Mouse (Mus musculus): ENCODE results near the gene Spryd4. TPM values are rescaled to one million over a fixed set of nuclear protein-coding genes. Genes with fewer than 3 reads are reported as not detected.
"Not testable (repeated sequence)": the region's sequence is repeated elsewhere in the genome, so short reads cannot be mapped to it uniquely, and the experiment has no call there.

Spryd4 gene
- total RNA-seq, 4 experiments from 2014 or later: 30.5 to 33.5 (median 32.4) TPM

DNA sequence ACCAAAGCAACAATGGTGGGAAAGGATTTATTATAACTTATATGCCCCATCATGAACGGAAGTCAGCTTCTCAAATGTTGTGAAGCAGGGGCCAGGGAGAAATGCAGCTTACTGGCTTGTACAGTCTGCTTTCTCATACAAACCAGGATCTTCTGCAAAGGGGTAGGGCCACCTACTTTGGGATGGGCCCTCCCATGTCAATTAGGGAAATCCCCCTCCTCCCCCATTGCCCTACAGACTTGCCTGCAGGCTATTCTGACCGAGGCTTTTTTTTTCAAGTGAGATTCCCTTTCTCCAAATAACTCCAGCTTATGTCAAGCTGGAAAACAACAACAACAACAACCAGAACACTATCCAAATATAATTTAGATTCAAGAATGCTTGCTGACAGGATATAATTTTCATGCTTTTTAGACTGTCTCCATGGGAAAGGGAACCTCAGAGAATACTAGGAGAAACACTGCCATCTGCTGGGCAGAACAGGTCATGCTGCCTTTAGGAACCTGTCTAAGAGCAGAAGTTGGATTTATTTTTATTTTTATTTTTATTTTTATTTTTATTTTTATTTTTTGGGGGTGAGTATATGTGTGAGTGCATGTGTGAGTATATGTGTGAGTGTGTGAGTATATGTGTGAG lies 23.2 kb downstream of the Spryd4 start:
- DNase-seq (ENCODE audit: low spot score in 2 of 2): peak; percentile 55 to 63

DNA sequence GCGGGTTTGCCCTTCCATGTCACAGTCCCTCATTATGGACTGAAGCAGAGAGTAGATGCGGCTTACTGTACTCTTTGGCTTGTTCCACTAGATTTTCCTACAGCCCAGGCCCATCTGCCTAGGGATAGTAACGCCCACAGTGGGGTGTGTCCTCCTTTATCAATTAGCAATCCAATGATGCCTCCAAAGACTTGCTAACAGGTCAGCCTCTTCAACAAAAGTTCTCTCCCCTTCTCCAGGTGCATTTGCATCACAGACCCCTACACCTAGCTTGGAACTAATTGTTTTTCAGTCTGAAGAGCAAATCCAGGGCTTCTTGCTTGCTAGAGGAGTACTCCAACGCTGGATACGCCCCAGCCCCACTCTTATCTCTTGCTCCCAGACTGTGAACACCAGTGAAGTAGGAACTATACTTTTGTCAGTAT lies 24.4 kb downstream of the Spryd4 start:
- DNase-seq (ENCODE audit: low spot score in 2 of 2): no peak

DNA sequence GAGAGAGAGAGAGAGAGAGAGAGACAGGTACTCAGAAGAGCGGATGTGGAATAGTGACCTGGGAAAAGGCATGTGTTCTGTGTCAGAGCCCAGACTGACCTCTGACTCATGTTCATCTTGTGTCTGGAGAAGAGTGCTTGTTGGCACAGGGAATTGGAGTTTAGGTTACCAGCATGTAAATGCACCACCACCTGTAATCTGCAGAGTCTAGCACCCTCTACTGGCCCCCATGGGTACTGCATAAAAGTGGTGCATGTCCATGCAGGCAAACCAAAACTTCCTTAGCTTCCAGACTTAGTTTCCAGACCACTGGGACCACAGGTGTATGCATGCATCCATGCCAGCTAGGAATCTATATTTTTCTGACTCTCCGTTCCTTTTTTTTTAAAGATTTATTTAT lies 25.6 kb downstream of the Spryd4 start:
- peak; percentile 74 to 77 for DNase-seq (ENCODE audit: low spot score in 2 of 2)

DNA sequence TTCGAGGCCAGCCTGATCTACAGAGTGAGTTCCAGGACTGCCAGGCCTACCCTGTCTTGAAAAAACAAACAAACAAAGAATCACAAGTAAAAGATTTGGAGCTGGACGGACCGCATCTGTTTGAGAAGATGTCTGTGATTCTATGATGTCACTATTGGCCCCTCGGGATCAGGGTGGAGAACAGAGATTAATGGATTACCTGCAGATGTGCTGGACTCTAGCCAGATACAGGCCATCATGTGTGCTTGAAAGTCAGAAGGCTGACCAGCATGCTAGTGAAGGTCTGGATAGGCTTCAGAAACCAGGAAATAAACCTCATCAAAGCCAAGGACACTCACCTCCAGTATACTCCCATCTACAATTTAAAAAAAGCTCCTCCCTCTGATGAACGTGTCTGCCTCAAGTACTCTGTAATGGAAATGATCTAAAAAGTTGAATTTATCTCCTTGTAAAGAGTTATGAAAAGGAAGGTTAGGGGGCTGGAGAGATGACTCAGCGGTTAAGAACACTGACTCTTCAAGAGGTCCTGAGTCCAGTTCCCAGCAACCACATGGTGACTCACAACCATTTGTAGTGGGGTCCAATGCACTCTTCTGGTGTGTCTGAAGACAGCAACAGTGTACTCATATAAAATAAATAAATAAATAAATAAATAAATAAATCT lies 26.2 kb downstream of the Spryd4 start:
- DNase-seq (ENCODE audit: low spot score in 2 of 2): no peak

DNA sequence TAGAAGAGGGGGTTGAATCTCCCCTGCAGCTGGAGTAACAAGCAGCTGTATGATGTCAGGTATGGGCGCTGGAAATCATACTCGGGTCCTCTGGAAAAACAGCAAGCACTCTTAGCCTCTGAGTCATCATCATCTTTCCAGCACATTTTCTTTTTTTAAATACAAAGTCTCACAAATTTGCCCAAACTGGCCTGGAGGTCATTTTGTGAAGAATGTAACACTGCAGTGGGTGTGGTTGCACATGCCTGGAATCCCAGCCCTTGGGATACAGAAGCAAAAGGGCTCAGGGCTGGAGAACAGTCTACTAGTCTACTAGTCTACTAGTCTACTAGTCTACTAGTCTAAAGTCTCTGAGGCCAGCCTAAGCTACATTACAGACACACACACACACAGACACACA lies 27.3 kb downstream of the Spryd4 start:
- no peak for DNase-seq (ENCODE audit: low spot score in 2 of 2)

DNA sequence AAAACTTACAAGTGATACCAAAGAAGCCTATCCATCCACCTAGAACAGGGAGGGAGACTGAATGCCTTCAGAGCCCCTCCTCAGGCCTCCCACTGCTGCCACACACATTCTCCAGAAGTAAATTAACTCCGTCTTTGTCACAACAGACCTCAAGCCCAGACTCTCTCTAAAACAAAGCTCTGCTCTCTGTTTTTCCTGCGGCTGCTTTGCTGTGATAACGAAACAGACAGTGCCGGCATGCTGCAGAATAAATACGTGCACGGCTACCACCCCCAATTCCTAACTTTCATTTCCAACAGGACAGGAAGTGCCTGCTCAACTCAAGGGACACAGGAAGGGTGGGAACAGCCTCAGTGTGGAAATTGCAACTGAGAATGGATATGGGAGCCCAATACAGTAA lies 31.6 kb downstream of the Spryd4 start, which contains the start of gene Rbms2:
Gene Rbms2 (minus strand): TSS at position 309 of the 400 bp plus-strand sequence.
- DNase-seq (ENCODE audit: low spot score in 2 of 2): peak in 1 of 2 experiments; percentile 11

DNA sequence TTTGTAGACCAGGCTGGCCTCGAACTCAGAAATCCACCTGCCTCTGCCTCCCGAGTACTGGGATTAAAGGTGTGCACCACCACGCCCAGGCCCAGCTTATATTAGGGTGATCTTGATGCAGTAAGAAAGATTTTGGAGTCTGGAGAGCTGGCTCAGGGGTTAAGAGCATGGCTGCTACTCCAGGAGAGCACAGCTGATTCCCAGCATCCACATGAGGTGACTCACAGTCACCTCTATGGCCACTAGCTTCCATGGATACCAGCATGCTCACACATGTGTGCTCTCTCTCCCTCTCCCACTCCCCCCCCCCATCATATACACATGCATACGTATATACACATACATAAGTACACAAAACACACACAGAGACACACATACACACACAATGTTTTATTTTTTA lies 34.3 kb downstream of the Spryd4 start:
- no peak for DNase-seq (ENCODE audit: low spot score in 2 of 2)

DNA sequence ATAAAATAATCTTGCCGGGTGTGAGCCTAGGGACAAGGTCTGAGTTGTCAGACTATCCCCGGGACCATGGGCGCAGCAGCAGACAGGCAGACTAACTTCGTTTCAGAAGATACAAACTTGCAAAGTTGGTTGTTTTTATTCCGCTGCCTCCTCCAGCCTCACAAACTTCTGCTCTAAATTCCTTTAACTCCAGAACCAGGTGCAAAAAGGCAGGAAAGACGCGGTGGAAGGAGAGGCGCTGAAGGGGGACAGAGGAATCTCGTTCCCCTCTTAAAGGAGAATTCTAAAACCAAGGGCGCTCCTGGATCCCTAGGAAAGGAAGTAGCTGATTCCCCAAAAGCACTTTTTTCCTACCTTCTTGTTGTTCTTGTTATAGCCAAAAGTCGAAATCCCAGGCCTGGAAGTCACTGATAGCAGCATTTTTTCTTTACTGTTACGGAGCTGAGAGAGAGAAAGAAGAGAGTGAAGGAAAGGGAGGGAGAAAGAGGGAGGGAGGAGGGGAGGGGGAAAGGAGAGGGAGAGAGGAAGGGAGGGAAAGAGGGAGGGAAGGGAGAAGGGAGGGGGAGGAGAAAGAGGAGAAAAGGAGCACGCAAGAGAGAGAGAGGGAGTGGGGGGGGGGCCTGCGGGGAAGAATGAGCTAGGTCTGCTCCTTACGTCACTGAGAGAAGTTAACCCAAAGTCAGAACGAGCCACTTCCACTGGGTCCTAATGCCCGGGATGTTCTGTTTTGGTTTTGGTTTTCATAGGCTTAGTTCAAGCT lies 35.4 kb downstream of the Spryd4 start:
- DNase-seq (ENCODE audit: low spot score in 2 of 2): peak; percentile 28 to 34

DNA sequence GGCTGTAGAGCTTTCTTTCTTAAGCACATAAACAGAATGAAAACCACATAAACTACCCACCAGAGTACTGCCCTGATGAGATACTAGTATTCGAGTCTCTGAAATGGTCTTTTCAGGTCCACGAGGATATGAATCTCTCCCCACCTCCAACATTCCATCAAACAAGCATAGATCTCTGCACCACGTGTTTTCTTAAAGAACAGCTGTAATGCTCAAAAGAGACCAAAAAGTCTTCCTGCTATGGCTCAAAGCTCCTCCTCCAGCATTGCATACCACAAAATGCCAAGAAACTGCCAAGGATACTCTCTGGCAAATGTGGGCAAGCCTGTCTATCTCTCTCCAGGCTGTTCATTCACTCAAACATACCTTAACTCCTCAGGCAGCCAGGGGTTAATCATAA lies 36.3 kb downstream of the Spryd4 start:
- DNase-seq (ENCODE audit: low spot score in 2 of 2): no peak

DNA sequence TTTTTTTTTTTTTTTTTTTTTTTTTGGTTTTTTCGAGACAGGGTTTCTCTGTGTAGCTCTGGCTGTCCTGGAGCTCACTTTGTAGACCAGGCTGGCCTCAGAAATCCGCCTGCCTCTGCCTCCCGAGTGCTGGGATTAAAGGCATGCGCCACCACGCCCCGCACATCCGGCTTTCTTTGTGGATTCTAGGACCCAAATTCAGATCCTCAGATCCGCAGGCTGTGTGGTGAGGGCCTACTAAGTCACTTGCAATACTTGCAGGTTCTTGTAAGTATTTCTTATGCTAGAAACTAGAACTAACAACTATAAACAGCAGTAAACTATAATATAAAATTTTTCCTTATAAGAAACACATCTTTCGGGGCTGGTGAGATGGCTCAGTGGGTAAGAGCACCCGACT lies 40.3 kb downstream of the Spryd4 start:
- DNase-seq (ENCODE audit: low spot score in 2 of 2): not testable (repeated sequence)

DNA sequence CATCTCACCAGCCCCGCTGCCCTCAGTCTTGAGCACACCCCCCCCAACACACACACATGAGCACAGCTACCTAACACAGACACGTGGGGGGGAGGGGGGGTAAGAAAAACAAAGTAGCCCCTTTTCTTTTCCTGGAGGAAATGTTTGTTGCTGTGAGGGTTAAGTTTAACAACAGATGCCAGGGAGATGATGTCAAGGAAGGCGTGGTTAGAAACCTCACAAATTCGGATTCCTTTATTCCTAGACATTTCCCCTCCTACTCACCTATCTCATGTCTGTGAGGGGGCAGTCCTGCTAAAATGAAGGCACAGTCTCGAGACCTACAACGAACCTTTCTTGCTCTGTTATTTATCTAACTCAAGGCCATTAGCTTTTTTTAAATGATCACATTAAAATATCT lies 44.5 kb downstream of the Spryd4 start:
- DNase-seq (ENCODE audit: low spot score in 2 of 2): no peak

DNA sequence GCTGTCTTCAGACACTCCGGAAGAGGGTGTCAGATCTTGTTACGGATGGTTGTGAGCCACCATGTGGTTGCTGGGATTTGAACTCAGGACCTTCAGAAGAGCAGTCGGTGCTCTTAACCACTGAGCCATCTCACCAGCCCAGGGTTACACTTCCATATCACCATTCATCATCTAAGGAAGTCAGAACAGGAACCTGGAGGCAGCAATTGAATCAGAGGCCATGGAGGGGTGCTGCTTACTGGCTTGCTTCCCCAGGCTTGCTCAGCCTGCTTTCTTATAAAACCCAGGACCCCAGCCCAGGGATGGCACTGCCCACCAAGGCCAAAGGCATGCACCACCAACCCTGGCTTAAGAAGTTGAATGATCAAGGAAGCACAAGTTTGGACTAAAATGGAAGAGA lies 45.9 kb downstream of the Spryd4 start:
- not testable (repeated sequence) for DNase-seq (ENCODE audit: low spot score in 2 of 2)

Other genes with a start within 250 kb of the Spryd4 start
- not detected for gene Hsd17b6, start 204.2 kb downstream of the Spryd4 start, total RNA-seq (2022)
- gene Prim1, start 196.6 kb downstream of the Spryd4 start, total RNA-seq (2022): 1 to 10 TPM in 1 of 4 experiments, under 1 TPM in 3; 0.40 to 1.0 (median 0.45) TPM
- 100 to 1,000 TPM; 367 to 418 (median 380) TPM for gene Naca, start 176.2 kb downstream of the Spryd4 start, total RNA-seq (2022)
- gene Ptges3, start 152.9 kb downstream of the Spryd4 start, total RNA-seq (2022): 10 to 100 TPM; 70.5 to 81.9 (median 74.5) TPM
- 1,000 to 10,000 TPM; 3,262 to 3,916 (median 3,403) TPM for gene Atp5b, start 128.5 kb downstream of the Spryd4 start, total RNA-seq (2022)
- 10 to 100 TPM; 11.3 to 13.9 (median 12.6) TPM for gene Baz2a, start 120.2 kb downstream of the Spryd4 start, total RNA-seq (2022)
- gene Rbms2, start 31.5 kb downstream of the Spryd4 start, total RNA-seq (2022): 10 to 100 TPM; 53.5 to 63.6 (median 60.7) TPM
- under 1 TPM; 0.36 to 0.97 (median 0.58) TPM for gene Gls2, start 17.4 kb downstream of the Spryd4 start, total RNA-seq (2022)
- gene Mip, start 14.0 kb upstream of the Spryd4 start, total RNA-seq (2022): not detected
- 1 to 10 TPM; 1.4 to 1.9 (median 1.7) TPM for gene Timeless, start 20.3 kb upstream of the Spryd4 start, total RNA-seq (2022)
- gene Apon, start 42.3 kb upstream of the Spryd4 start, total RNA-seq (2022): under 1 TPM in 1 of 4 experiments, not detected in 3; 0.21 TPM
- not detected for gene Apof, start 56.9 kb upstream of the Spryd4 start, total RNA-seq (2022)
- gene Stat2, start 58.8 kb upstream of the Spryd4 start, total RNA-seq (2022): 1 to 10 TPM; 1.6 to 4.5 (median 2.4) TPM
- not detected for gene Il23a, start 86.9 kb upstream of the Spryd4 start, total RNA-seq (2022)
- 1 to 10 TPM; 2.6 to 3.9 (median 3.2) TPM for gene Pan2, start 91.5 kb upstream of the Spryd4 start, total RNA-seq (2022)
- 10 to 100 TPM; 51.0 to 56.9 (median 52.2) TPM for gene Cnpy2, start 110.7 kb upstream of the Spryd4 start, total RNA-seq (2022)
- 100 to 1,000 TPM; 491 to 577 (median 541) TPM for gene Cs, start 125.9 kb upstream of the Spryd4 start, total RNA-seq (2022)
- 100 to 1,000 TPM; 409 to 479 (median 445) TPM for gene Coq10a, start 157.2 kb upstream of the Spryd4 start, total RNA-seq (2022)
- 10 to 100 TPM; 38.7 to 48.8 (median 43.2) TPM for gene Ankrd52, start 165.3 kb upstream of the Spryd4 start, total RNA-seq (2022)
- not detected for gene Slc39a5, start 189.4 kb upstream of the Spryd4 start, total RNA-seq (2022)
- gene Nabp2, start 199.7 kb upstream of the Spryd4 start, total RNA-seq (2022): 10 to 100 TPM; 59.0 to 70.3 (median 63.5) TPM
- gene Rnf41, start 199.8 kb upstream of the Spryd4 start, total RNA-seq (2022): 10 to 100 TPM; 13.6 to 14.7 (median 14.1) TPM
- 10 to 100 TPM; 45.6 to 53.3 (median 49.5) TPM for gene Smarcc2, start 247.4 kb upstream of the Spryd4 start, total RNA-seq (2022)

Measured in gastrocnemius, adult 8-10 months (tissue).